Mouse (Mus musculus) gastrocnemius, postnatal 10 days (tissue): Measurements from ENCODE around the gene Kcnip3. TPM values are rescaled to one million over a fixed set of nuclear protein-coding genes. Genes with fewer than 3 reads are reported as not detected.

Experiments
- DNase-seq: peaks from one replicate; pipeline ENCODE4 v3.0.0; 2021; ENCODE audit warnings: mixed read lengths
- total RNA-seq, 2 experiments: library from RNA; stranded (reverse); gene quantifications; 2 replicates each; pipeline ENCODE4 v1.2.3; 2021

Kcnip3 gene
- total RNA-seq, 2 experiments from 2014 or later = 0.49 to 0.59 TPM

- no peak for DNase-seq
Measured at GRCm38 (mm10) chr2:127517081-127517480, 4.8 kb downstream of the Kcnip3 start.

DNA sequence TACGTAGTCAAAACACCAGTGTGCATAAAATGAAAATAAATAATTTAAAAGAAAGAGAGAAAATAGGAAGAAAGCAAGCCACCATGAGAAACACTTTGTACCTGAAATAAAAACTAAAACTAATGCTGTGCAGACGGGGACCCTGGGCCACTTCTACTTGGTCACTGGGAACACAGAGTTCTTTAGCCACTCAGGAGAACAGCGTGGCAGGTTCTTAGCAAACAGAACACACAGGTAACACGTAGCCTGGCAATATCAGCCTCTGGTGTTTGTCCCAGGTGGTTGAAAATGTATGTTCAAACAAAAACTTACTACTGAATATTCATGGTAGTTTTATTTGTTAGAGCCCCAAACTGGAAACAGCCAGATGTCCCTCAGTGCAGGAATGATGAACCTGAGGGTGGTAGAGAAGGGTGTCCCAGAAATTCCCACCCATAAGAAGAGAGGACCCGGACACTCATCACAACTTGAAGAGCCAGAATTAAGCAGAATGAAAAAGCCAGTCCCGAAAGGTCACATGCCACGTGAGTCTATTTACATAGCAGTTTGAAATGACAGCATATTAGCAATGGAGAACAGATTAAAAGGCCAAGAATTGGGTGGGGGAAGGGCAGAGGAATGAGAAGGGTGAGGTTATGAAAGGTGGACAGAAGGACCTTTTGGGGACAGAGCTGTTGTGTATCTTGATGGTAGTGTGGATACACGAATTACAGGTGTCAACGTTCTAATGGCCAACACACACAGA lies 7.3 kb downstream of the Kcnip3 start:
- no peak for DNase-seq

GRCm38 (mm10) chr2:127513244-127513643 lies 8.7 kb downstream of the Kcnip3 start:
- DNase-seq = no peak

DNA sequence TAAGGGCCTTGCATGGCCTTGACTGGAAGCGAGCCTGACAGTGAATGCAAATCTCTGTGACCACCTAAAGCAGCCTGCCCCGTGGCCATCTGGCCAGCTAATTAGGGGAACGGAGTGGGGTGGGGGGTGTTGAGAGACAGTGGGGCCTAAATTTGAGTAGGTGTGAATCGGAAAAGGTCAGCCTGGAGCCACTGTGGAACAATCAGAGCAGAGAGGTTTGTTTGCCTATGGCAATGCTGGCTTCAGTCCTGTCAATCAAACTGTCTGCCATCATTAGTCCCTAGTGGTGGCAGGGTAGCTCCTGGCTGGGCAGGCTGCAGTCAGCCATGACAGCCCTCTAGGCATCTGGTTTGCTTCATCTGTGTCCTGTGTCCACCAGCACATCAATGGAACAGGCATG lies 10.5 kb downstream of the Kcnip3 start:
- no peak for DNase-seq

- DNase-seq = no peak
Measured at GRCm38 (mm10) chr2:127507967-127508660, 13.8 kb downstream of the Kcnip3 start.

DNA sequence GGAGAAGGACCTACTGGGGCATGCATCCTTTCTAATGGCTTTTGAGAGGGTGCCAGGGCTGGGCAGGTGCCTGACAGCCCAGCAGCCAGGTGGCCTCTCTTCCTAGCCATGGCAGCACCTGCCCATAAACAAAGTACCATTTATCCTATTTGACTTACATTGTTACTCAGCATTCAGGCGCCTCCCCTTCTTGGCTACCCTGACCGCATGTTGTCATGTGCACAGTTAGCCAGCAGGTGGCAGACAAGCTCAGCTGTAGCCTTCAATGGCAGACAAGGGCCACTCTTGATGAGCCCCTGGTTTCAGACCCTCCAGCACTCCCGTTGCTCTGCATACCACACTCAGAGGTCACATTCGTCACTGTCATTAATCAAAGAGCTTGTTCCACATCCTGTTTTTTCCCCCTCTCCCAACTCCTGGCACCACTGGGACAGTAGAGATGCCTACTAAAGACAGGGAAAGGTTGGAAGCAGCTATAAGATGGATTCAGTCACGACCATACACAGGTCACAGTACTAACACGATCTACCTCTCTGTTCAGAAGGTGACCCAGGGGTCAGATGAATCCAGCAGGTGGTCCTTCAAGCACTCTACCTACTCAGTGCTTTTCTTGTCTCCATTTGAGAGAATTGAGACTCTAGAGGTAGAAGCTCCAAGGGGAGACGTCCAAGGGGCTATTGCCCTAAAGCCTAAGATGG lies 14.7 kb downstream of the Kcnip3 start:
- peak; percentile 81 for DNase-seq

DNA sequence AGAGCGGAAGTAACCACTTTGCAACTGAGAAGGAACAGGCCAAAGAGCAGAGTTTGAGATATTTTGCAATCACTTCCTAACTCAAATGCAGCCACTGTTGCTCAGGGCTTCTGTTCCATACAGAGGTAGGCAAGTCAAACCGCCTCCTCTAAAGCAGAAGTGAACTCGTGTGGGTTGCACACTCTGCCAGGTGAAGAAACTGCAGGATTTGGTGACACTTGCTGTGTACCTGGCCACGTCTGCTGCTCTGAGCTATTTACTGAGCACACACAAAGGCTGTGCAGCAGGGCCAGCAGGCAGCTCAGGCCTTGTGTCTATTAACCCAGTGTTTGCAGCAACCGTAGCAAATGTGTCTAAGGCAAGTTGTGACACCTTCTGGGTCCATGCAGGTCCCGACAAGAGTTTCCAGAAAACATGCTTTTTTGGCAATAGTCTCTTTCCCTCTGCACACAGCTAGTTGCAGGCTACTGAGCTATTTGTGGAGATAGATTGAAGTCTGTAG lies 15.7 kb downstream of the Kcnip3 start:
- no peak for DNase-seq

DNA sequence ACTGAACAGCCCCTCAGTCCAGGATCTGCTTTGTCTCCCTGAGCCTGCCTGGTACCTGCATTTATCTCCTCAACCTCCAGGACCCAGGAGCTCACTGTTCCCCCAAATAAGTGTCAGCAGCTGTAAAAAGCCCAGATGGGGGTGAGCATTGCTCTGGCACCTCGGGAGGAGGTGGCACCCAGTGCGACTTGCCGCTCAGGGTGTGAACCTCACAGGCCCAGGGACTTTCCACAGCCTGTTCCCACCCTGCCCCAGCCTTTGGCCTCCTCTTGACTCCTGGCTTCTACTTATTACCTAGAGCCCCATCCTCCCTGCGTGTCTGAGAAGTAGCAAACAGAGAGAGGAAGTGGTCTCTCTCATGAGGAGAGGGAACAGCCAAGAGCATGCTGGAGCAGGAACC lies 16.7 kb downstream of the Kcnip3 start:
- DNase-seq = no peak

GRCm38 (mm10) chr2:127503751-127504549 lies 17.9 kb downstream of the Kcnip3 start:
- no peak for DNase-seq

- peak; percentile 64 for DNase-seq
Measured at GRCm38 (mm10) chr2:127501061-127501460, 20.8 kb downstream of the Kcnip3 start.

GRCm38 (mm10) chr2:127498750-127499149 lies 23.1 kb downstream of the Kcnip3 start:
- DNase-seq = no peak

GRCm38 (mm10) chr2:127496321-127496720 lies 25.6 kb downstream of the Kcnip3 start:
- DNase-seq = no peak

DNA sequence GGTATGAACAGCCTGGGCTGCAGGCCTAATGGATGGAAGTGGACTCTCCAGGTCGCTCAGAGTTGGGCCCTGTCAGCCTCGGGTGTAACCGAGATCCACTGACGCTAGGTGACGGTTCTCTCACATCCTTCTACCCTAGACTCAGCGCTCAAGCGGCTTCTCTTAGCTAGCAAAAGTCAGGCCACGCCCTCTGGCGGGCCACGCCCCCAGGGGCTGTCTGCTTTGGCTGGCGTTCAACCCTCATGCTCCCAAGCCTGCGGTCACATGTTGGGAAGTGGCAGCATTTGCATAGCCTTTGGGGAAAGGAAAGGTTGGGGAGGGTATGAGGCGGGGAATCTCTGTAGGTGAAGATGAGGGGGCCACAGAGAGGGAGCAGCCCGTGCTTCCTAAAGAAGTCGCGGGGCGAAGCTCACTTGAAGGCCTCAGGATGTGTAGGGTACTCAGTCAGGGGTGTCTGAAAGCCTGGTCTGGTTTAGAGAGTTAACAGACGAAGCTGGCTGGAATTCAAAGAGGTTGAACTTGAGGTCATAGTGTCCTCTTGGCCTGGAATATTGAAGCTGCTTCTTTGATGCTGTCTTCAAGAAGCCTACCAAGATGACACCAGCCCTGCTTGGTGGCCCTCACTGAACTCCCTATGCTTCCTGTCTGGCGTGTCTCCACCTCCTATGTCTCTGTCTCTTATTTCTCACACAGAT lies 37.3 kb downstream of the Kcnip3 start:
- peak; percentile 59 for DNase-seq

DNA sequence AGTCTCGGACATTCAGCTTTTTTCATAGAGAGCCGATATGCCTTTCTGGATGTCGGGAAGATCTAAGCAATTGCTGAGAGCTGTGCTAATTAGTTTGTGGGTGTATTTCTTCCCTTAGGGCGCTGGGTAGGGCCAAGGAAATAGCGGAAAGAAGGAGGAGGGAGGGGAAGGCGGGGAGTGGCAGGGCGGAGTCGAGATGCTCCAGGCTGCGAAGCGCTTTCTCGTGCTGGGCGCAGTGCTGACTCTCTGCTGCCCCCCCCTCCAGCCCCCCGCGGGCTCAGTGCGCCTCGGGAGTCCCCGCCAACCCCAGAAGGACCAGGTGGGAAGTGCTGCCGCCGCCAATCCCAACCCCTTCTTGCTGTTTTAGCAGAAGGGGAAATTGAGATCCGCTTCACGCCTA lies 38.9 kb downstream of the Kcnip3 start:
- DNase-seq = no peak

DNA sequence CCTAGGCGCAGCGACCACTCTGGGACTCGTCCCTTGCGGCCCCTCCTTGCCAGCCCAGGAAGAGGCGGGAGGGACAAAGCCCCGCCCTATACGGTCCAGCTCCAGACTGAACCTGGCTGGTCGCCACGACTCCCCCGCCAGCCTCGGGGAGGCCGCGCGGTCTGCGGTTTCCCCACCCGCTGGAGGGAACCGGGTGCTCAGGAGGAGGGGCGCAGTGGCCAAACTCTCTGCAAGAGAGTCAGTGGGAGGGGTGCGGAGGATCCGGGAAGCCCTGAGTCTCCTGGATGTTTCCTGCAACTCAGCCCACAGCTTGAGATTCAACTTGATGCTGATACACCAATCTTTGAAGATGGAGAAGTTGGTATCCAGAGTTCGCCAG lies 39.4 kb downstream of the Kcnip3 start:
- DNase-seq = peak; percentile 66

- peak; percentile 21 for DNase-seq
Measured at GRCm38 (mm10) chr2:127481841-127482532, 39.9 kb downstream of the Kcnip3 start.

GRCm38 (mm10) chr2:127479763-127480162 lies 42.1 kb downstream of the Kcnip3 start:
- no peak for DNase-seq

- DNase-seq = no peak
Measured at GRCm38 (mm10) chr2:127479210-127479609, 42.7 kb downstream of the Kcnip3 start.

GRCm38 (mm10) chr2:127472279-127472678 lies 49.6 kb downstream of the Kcnip3 start:
- no peak for DNase-seq

DNA sequence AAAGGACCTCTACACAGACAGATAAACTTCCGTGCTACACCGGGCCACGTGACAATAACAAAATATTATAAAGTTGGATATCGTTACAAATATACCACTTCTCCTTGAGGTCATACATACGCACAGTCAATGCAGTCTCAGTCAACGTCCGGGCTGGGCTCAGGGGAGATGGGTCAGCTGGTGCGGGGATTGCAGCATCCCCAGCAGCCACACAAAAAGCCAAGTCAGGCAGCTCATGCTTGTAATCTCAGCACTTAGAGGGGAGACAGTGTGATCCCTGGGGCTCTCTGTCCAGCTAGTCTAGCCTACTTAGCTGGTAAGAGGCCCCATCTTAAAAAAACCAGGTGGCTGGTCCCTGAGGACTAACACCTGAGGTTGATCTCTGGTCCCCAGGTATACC lies 50.6 kb downstream of the Kcnip3 start:
- no peak for DNase-seq

- no peak for DNase-seq
Measured at GRCm38 (mm10) chr2:127470661-127471060, 51.2 kb downstream of the Kcnip3 start.
